Mouse (Mus musculus): ENCODE measurements around the gene Plekhg5.

Gene Plekhg5

GRCm38 (mm10) chr4:152070494-152071396 is 1.6 kb upstream of the Plekhg5 start:
- DNase-seq: no peak

- DNase-seq: no peak
These were observed 357 bp downstream of the Plekhg5 start for GRCm38 (mm10) chr4:152072655-152073054.

- no peak for DNase-seq
These were observed 1.4 kb downstream of the Plekhg5 start for GRCm38 (mm10) chr4:152073715-152074114.

DNA sequence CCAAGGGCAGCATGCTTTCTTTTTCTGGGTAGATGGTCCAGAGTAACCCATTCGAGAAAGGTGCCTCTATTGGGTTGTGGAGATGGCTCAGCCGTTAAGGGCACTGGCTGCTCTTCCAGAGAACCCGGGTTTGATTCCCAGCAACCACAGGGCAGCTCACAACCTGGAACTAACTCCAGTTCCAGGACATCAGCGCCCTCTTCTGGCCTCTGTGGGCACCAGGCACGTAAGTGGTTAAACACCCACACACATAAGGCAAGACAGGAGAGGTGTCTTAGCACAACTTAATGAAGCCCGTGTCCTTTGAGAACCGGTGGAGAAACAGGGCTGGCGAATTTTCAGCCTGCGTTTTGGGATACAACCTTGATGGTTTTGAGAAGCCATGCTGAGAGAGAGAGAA is 2.2 kb downstream of the Plekhg5 start:
- no peak for DNase-seq

DNA sequence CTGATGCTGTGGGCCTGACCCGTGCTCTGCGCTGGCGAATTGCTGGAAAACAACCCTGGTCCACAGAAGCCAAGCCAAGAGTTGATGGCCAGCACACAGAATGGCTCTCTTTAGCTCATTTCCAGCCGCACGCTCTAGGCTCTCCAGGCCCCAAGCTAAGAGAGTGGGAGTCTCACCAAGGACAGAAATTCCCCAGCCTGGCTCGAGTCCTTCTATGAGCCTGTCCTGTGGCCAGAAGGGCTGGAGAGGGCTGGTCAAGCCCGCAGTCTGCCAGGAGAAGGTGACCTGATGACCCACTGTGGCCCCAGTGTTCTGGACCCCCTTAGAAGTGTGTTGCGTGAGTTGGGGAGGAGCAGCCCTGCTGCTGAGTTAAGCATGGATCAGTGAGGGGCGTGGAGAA is 4.9 kb downstream of the Plekhg5 start:
- no peak for DNase-seq

- no peak for DNase-seq
These were observed 5.8 kb downstream of the Plekhg5 start for GRCm38 (mm10) chr4:152078105-152078530.

DNA sequence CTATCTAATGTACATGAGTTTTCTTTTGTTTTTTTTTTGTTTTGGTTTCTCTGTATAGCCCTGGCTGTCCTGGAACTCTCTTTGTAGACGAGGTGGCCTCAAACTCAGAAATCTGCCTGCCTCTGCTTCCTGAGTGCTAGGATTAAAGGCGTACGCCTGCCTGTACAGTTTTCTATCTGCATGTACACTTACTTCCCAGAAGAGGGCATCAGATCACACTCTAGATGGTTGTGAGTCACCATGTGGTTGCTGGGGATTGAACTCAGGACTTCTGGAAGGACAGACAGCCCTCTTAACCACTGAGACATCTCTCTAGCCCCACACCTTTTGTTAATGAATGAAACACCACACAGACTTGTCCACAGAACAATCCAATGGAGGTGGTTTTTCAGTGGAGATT is 7.0 kb downstream of the Plekhg5 start:
- DNase-seq: no peak

- DNase-seq: no peak
These were observed 7.6 kb downstream of the Plekhg5 start for GRCm38 (mm10) chr4:152079931-152080330.

DNA sequence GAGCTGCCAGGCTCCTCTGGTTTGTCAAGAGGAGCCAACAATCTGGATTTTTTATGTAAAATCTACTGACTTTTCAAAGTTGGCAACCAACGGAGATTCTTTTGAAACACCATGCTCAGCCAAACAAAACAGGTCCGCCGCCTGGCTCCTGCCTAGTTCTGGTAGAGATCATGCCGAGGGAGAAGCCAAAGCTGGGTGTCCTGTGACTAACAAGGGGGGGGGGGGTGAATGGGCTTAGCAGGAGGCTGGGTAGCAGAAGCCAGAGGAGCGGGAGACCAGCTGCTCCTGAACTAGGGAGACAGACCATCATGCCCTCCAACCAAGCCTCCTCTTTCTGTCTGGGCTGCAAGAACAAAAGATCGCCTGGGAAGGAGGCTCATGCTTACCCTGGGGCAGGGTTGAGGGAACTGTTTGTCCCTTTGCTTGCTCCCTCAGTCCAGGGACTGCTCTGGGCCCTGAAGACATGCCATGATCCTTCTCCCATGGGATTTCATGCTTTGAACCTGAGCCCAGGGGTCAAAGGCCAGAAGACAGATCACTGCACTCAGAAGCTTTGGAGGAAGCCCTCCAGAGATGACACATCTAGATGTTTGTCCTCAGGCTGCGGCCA is 11.4 kb downstream of the Plekhg5 start:
- no peak for DNase-seq

GRCm38 (mm10) chr4:152084616-152085015 is 12.3 kb downstream of the Plekhg5 start:
- no peak for DNase-seq

DNA sequence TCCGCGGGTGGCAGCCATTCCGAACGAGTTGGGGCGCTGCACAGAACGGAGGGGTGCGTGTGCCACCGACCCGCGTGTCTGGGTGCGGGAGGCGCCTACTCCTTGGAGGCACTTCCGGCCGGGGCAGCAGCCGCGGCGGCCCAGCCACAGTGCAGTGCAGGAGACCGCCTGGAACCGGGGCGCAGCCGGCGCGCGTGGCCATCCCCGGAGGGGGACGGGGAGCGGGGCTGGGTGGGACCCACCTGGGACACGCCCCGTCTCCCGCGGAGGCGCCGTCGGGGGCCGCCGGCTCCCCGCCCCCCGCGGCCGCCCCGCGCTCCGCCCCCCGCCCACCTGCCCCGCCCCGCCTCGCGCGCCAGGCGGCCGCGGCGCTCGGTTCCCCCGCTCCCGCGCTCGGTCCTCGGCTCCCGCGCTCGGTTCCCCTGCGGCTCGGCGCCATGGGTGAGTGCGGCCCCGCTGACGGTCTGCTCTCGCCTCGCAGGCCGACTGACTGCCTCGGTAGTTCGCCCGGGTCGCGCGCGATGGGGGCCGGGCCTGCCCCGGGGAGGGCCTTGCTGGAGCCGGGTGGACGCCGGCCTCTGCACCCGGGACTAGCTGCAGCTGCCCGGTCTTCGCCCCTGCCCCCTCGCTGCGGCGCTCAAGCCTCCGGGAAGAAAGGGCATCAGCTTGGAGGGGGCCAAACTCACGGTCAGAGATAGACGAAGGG is 14.4 kb downstream of the Plekhg5 start:
- peak; percentile 49 to 53 for DNase-seq

- DNase-seq: no peak
These were observed 15.1 kb downstream of the Plekhg5 start for GRCm38 (mm10) chr4:152087211-152088081.

GRCm38 (mm10) chr4:152088133-152088532 is 15.8 kb downstream of the Plekhg5 start:
- no peak for DNase-seq

DNA sequence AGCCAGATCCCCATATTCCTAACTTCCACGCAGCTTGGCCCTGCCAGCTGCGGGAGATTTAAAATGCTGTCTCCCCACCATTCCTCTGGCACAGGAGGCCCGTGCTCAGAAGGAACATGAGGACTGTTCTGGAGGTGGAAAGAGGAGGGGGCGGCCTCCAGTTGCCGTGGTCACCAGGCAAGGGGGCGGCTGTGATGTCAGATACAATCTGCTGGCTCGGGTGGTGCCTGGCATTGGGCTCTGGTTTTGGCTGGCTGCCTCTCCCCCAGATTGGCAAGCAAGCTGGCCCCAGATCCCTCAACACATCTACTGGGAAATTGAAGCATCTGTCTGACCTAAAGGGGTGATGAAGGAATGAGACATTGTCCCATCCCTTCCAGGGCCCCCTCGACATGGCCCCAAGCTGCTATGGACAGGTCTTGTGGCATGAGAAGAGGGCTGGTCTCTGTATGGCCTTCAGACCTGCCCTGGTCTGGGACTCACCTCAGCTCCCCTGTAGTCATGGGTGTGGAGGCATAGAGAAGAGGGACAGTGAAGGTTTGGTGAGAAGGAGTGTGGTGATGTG is 16.3 kb downstream of the Plekhg5 start:
- DNase-seq: no peak

GRCm38 (mm10) chr4:152090191-152090590 is 17.9 kb downstream of the Plekhg5 start:
- no peak for DNase-seq

DNA sequence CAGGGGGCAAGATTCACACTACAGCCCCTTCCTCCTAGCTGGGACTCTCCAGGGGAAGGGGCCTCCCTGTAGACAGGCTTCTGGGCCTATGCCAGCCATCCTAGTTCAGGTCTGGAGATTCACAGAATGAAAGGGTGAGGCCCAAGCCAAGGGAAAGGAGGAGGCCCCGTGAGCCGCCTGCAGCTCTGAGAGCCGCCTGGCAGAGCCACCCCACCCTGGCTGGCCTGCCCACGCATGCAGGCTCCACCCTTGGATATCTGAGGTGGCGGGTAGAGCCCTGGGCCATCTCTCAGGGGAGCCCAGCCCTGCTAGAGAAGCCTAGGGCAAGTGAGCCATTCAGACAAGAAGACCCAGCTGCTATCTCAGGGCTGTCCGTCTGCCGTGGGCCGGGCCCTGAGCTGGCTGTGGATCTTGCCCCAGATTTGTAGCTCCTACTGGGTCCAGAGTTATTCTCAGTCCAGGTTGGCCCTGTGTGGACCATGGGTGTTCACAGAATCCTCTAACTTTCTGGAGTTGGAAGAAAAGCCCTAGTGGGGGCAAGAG is 20.5 kb downstream of the Plekhg5 start:
- DNase-seq: no peak

DNA sequence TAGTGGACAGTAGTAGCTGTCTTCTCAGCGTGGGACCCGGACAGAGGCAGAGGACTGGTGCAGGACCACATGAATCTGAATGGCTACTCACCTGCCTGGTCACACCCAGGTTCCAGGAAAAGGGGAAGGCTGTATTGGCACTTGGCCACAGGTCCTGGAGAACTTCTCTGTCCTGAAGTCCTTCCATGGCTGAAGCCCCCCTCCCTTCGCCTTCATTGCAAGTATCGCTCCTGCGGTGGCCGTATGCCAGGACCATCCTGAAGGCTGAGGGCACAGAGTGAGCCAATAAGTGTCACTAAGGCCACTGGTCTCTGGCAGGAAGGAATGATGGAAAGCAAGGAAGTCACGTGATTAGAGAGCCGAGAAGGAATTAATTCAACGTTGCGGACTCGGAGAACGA is 21.9 kb downstream of the Plekhg5 start:
- no peak for DNase-seq

- peak; percentile 46 to 47 for DNase-seq
These were observed 23.9 kb downstream of the Plekhg5 start for GRCm38 (mm10) chr4:152095937-152096910.

- no peak for DNase-seq
These were observed 24.6 kb downstream of the Plekhg5 start for GRCm38 (mm10) chr4:152096927-152097326.

GRCm38 (mm10) chr4:152097911-152098799 is 25.9 kb downstream of the Plekhg5 start:
- DNase-seq: no peak
